Mouse (Mus musculus): Measurements from ENCODE around the gene Ltc4s. TPM values are rescaled to one million over a fixed set of nuclear protein-coding genes. Genes with fewer than 3 reads are reported as not detected.

The Ltc4s gene
- polyA plus RNA-seq, 1 experiment from 2014 or later, result 2.3 TPM

DNA sequence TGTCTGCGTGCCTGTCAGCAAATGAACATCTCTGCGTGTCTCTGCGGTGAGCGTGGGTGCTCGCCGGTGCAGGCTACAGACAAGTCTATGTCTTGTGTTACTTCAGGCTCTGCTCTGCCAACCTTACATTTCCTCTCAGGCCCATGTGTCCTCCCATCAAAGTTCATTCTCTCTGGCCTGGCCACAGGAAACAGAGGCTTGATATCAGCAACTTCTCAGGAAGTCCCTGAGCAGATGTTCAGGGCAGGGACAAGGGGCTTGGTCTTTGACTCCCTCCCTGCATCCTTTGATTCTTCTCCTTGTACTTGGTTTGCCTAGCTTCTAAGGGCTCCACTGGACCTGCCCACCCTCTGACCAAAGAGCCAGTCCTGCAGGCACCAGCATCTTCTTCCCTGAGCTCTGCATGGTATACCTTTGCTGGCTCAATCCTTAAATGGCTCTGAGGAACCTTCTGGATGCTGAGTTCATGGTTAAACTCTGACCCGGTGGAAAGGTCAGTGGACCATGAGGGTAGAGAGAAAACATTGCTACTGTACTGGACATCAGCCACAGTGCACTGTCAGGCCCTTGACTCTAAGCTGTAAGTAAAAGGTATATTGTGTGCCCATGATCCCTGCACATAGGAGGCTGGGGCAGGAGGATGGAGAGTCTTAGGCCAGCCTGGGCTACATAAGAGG lies 2.0 kb upstream of the Ltc4s start:
- no peak overlapping the region for H3K4me3 ChIP-seq
- no peaks in the 10 kb centered on the region for H3K36me3 ChIP-seq (replicated peaks)
- H3K4me2 ChIP-seq, result no peak overlapping the region
- no peak for ATAC-seq (replicated peaks)
- H3K9ac ChIP-seq, result no peak overlapping the region
- H3K27ac ChIP-seq, result no peak overlapping the region
- H3K9me3 ChIP-seq, result no peaks in the 10 kb centered on the region
- WGBS, result 96% methylated on average over 7 of the region's 7 CpGs
- peaks cover 19% of the 10 kb centered on the region for H3K4me1 ChIP-seq
- peaks cover 18% of the 10 kb centered on the region for H3K27me3 ChIP-seq (replicated peaks)

DNA sequence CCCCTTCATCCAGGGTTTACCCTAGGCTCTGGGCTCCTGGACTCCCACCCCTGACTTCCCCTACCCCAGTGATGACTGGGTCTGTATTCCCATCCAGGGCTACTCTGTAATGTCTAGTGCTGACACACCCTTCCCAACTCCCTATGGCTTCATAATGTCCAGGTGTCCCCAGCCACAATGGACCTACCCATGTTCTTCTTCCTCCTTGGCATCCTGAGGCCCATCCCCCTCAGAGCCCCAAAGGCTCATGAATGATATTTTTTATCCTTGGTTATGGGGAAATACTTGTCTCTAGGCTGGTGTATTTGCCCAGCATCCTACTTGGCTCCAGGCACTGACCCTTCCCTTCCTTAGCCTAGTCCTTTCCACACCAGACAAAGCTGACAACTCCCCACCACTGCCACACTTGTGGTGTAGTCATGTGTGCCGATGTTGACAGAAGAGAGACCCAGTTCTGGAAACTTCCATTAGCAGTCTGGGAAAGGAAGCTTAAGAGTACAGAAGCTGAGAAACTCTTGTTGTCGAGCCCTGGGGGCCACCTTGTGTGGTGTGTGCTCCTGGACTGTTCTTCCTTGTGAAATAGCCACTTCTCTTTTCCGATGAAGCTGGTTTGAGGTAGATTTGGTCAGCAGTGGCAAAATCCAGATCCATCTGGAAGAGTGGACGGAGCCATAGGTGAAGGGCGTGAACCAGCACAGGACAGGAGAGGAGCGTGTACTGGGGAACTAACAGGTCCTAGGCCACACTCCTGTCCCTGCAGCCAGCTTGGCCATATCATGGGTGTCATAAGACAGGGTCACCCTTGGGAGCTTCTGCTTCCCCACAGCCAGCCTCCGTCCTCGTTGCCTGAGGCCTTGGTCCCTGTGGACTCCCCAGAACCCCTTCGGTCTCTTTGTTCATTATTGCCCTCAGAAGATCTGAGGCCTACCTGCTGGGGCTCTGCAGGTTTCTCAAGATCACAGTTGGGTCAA lies 690 bp upstream of the Ltc4s start:
- ATAC-seq (replicated peaks), result no peak
- Histone ChIP-seq H3K27me3 (replicated peaks) (peaks cover 21% of the 10 kb centered on the region), H3K36me3 (replicated peaks) (peaks cover 6% of the 10 kb centered on the region), H3K9me3 (no peaks in the 10 kb centered on the region), H3K9ac (no peak overlapping the region), H3K4me1 (peaks cover 19% of the 10 kb centered on the region), H3K4me2 (no peak overlapping the region), H3K4me3 (no peak overlapping the region), H3K27ac (no peak overlapping the region)
- WGBS, result 90% methylated on average over 9 of the region's 9 CpGs

DNA sequence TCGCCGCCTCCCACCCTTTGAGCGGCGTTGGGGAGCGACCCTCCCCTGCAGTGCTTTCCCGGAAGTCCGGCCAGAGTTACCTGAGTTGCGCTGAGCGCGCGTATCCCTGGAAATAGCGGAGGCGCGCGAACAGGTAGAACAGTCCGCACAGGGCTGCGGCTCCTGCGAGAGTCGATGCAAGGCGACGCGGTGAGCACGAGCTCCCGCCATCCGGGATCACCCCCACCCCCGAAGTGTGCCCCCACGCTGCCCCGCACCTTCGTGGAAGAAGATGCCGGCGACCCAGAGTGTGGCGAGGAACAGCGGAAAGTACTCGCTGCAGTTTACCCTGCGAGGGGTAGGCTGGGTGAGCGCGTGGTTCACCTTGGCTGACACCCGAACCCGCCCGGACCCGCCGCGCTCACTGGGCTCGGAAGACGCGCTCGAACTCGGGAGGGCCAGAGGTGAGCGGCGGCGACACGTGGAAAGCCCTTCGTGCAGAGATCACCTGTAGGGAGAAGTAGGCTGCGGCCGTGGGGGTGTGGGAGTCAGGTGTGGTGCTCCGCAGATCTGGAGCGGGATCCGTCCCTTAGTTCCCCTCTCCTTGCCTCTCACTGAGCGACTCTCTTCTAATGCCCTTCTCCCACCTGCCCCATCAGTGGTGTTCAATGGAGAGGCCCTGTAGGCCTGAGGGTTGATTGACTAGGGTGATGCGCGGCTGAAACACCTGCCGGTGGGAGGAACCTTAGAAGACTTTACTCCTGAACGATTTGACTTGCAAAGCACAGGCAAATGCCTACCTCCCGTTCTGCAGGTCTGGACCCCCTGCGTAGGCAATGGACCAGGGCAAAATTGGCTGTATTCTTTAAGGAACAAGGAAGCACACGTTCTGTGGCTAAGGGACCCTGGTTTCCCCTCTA lies 1.2 kb downstream of the Ltc4s start:
- peak overlapping the region; percentile 89 for H3K4me2 ChIP-seq
- H3K9ac ChIP-seq, result peak overlapping the region; percentile 47
- H3K36me3 ChIP-seq (replicated peaks), result peaks cover 25% of the 10 kb centered on the region
- WGBS, result 2% methylated on average over 66 of the region's 66 CpGs
- H3K27ac ChIP-seq, result no peak overlapping the region
- peak; percentile 20 for ATAC-seq (replicated peaks)
- peaks cover 23% of the 10 kb centered on the region for H3K27me3 ChIP-seq (replicated peaks)
- peaks cover 19% of the 10 kb centered on the region for H3K4me1 ChIP-seq
- H3K4me3 ChIP-seq, result peak overlapping the region; percentile 56
- no peaks in the 10 kb centered on the region for H3K9me3 ChIP-seq

DNA sequence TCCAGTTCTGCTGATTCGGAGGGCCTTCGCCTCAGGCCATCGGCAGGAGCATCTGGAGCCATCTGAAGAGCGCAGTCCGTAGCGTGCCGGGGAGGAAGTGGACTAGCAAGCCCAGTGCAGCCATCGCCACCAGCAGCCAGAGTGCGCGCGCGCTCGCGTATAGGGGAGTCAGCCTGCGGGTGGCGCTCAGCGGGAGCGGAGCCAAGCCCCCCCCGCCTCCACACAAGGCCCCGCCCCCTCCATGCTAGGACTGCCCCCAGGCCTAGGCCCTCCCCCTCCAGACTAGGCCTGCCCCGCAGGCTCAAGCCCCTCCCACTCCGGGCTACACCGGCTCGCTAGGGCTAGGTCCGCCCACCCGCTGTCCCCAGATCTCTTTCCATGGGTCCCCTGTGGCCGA lies 1.9 kb downstream of the Ltc4s start:
- H3K9me3 ChIP-seq, result no peaks in the 10 kb centered on the region
- WGBS, result 1% methylated on average over 27 of the region's 27 CpGs
- H3K27me3 ChIP-seq (replicated peaks), result peaks cover 23% of the 10 kb centered on the region
- H3K4me2 ChIP-seq, result peak overlapping the region; percentile 89
- H3K4me3 ChIP-seq, result peak overlapping the region; percentile 56
- peaks cover 27% of the 10 kb centered on the region for H3K36me3 ChIP-seq (replicated peaks)
- peaks cover 19% of the 10 kb centered on the region for H3K4me1 ChIP-seq
- peak; percentile 83 for ATAC-seq (replicated peaks)
- 0 out of 2 replicates have a peak overlapping the region, but pooled peaks have one; percentile 3 for H3K27ac ChIP-seq
- peak overlapping the region; percentile 47 for H3K9ac ChIP-seq

DNA sequence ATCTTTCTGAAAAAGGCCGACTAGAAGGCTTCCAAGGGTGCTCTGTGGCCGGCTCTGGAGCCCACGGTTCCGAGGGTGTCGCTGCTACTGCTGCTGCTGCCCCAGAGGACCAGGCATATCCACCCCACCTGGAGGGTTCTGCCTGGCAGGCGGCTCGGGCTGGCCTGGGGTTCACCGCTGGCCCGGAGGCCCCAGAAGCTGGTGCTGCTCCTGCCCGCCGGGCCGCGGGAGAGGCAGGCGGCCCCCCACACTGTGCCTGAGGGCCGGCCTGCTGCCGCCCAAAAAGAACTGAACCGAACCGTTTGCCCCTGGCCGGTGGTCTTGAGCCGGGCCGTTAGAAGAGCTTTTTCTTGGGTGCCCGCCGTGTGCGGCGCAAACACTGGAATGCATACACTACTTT lies 3.8 kb downstream of the Ltc4s start:
- Histone ChIP-seq H3K4me3 (no peak overlapping the region), H3K27me3 (replicated peaks) (peaks cover 23% of the 10 kb centered on the region), H3K4me1 (peaks cover 24% of the 10 kb centered on the region), H3K27ac (no peak overlapping the region), H3K36me3 (replicated peaks) (peaks cover 27% of the 10 kb centered on the region), H3K9me3 (no peaks in the 10 kb centered on the region), H3K4me2 (no peak overlapping the region), H3K9ac (no peak overlapping the region)
- no peak for ATAC-seq (replicated peaks)
- 94% methylated on average over 25 of the region's 25 CpGs for WGBS

DNA sequence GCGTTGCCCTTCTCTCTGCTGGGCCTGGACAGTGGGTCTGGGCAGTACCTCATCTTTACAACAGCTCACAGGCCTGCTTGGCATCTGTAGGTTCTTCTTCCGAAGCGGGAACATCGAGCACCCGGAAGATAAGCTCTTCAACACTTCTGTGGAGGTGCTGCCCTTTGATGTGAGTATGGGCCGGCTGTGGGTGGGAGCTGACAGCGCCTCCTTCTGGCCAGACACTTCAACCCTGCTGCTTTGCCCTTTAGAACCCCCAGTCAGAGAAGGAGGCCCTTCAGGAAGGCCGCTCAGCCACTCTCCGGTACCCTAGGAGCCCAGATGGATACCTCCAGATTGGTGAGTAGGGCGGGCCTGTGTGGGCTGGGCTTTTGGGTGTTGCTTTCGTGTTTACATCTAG lies 4.4 kb downstream of the Ltc4s start:
- Histone ChIP-seq H3K4me2 (no peak overlapping the region), H3K36me3 (replicated peaks) (peaks cover 27% of the 10 kb centered on the region), H3K9ac (no peak overlapping the region), H3K27me3 (replicated peaks) (peaks cover 23% of the 10 kb centered on the region), H3K4me3 (no peak overlapping the region), H3K27ac (no peak overlapping the region), H3K4me1 (peaks cover 30% of the 10 kb centered on the region), H3K9me3 (no peaks in the 10 kb centered on the region)
- no peak for ATAC-seq (replicated peaks)
- WGBS, result 86% methylated on average over 11 of the region's 11 CpGs

DNA sequence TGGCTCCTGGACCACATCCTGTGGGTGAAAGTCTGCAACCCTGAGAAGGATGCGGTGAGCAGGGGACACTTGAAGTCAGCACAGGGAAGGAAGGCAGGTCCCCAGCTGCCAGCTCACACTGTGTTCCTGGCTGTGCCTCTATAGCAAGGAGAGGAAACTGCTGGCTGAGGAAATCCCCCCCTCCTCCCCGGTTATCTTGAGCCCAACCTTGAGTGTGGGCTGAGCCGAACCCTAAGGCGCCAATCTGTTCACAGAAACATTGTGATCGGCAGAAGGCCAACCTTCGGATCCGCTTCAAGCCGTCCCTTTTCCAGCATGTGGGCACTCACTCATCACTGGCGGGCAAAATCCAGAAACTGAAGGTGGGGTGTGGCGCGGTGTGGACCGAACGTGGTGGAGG lies 5.4 kb downstream of the Ltc4s start:
- H3K4me3 ChIP-seq, result no peak overlapping the region
- peaks cover 37% of the 10 kb centered on the region for H3K4me1 ChIP-seq
- no peak overlapping the region for H3K4me2 ChIP-seq
- no peaks in the 10 kb centered on the region for H3K9me3 ChIP-seq
- no peak overlapping the region for H3K27ac ChIP-seq
- peaks cover 27% of the 10 kb centered on the region for H3K36me3 ChIP-seq (replicated peaks)
- no peak overlapping the region for H3K9ac ChIP-seq
- no peak for ATAC-seq (replicated peaks)
- peaks cover 19% of the 10 kb centered on the region for H3K27me3 ChIP-seq (replicated peaks)
- 92% methylated on average over 13 of the region's 13 CpGs for WGBS

DNA sequence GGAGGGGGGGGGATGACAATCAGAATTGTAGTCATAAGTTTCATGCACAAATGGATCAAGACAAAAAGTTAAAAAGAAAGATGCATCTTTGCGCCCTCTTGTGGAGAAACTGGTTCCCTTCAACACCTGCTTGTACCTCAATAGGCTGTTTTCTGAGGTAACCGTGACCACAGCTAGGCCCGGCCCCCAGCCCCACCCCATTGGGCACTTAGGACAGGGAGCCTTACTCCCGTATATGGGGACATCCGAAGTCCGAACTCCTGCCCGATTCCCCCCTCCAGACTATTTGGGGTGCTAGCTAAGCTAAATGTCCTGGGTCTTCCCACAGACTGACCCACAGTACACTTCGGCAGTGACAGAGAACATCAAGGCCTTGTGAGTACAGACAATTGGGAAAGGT lies 7.0 kb downstream of the Ltc4s start:
- WGBS, result 28% methylated on average over 8 of the region's 8 CpGs
- H3K27me3 ChIP-seq (replicated peaks), result peaks cover 5% of the 10 kb centered on the region; the same call in 1 of the 2 replicates
- H3K36me3 ChIP-seq (replicated peaks), result peaks cover 27% of the 10 kb centered on the region
- no peak overlapping the region for H3K9ac ChIP-seq
- H3K27ac ChIP-seq, result no peak overlapping the region
- 0 out of 2 replicates have a peak overlapping the region, but pooled peaks have one; percentile 29 for H3K4me2 ChIP-seq
- peaks cover 42% of the 10 kb centered on the region for H3K4me1 ChIP-seq
- no peak for ATAC-seq (replicated peaks)
- no peak overlapping the region for H3K4me3 ChIP-seq
- no peaks in the 10 kb centered on the region for H3K9me3 ChIP-seq

DNA sequence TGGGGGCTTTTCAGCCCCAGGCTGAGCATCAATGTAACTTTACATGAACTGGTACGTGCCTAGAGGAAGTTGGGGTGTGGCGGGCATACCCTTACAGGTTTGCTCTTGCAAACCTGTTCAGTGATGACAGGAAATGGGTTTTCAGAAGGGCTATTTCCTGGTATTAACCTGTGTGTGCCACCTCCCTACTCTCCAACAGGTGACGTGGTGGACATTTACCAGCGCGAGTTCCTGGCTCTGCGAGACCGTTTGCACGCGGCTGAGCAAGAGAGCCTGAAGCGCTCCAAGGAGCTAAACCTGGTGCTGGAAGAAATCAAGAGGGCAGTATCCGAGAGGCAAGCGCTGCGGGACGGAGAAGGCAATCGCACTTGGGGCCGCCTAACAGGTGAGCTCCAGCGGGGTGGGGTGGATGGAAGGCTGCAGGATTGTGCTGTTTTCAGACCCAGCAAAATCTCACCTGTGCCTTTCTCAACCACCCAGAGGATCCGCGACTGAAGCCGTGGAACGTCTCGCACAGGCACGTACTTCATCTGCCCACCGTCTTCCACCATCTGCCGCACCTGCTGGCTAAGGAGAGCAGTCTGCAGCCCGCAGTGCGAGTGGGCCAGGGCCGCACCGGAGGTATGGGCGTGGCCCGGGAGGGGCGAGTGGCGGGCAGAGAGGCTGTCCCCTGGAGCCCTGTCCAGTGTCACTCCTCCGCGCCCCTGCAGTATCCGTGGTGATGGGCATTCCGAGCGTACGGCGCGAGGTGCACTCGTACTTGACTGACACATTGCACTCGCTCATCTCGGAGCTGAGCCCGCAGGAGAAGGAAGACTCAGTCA lies 7.7 kb downstream of the Ltc4s start:
- H3K9me3 ChIP-seq, result no peaks in the 10 kb centered on the region
- 26% methylated on average over 45 of the region's 45 CpGs for WGBS
- no peak overlapping the region for H3K9ac ChIP-seq
- H3K4me3 ChIP-seq, result no peak overlapping the region
- peak overlapping the region; percentile 29 for H3K4me2 ChIP-seq
- peaks cover 5% of the 10 kb centered on the region; the same call in 1 of the 2 replicates for H3K27me3 ChIP-seq (replicated peaks)
- peaks cover 27% of the 10 kb centered on the region for H3K36me3 ChIP-seq (replicated peaks)
- H3K4me1 ChIP-seq, result peaks cover 41% of the 10 kb centered on the region
- peak overlapping the region; percentile 40; the same call in 1 of the 2 replicates for H3K27ac ChIP-seq
- no peak for ATAC-seq (replicated peaks)

DNA sequence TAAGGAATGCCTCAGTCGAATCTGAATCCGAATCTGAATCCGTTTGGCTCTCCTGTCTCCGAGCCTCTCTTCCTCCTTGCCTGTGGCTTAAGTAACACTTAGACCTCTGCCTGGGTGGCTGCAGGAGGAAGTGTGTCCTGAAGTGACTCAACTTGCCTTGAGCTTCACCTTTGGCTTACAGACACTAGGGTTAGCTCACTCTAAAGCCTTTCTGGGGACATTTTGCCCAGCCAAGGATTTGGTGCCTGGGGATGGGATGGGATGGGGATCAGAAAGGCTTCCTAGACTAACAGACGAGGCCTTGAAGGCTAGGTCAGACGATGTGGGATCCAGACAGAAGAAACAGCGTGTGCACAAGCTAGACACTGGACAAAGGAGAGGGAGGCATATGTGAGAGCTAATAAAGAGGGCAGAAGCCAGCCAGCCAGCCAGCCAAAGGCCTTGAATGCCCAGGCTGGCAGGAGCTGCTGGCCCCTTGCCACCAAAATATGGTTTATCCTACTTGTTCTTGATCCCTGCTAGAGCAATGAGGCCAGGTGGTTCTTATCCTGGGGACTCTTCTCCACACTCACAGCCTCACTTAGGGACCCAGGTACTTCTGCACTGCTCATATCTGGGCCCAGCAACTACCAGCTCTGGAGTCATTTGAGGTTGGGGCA lies 9.0 kb downstream of the Ltc4s start:
- Histone ChIP-seq H3K36me3 (replicated peaks) (peaks cover 24% of the 10 kb centered on the region), H3K4me1 (peaks cover 40% of the 10 kb centered on the region), H3K4me2 (no peak overlapping the region), H3K27me3 (replicated peaks) (peaks cover 5% of the 10 kb centered on the region; the same call in 1 of the 2 replicates), H3K9me3 (no peaks in the 10 kb centered on the region), H3K27ac (no peak overlapping the region), H3K4me3 (no peak overlapping the region), H3K9ac (no peak overlapping the region)
- WGBS, result 51% methylated on average over 7 of the region's 7 CpGs
- no peak for ATAC-seq (replicated peaks)

DNA sequence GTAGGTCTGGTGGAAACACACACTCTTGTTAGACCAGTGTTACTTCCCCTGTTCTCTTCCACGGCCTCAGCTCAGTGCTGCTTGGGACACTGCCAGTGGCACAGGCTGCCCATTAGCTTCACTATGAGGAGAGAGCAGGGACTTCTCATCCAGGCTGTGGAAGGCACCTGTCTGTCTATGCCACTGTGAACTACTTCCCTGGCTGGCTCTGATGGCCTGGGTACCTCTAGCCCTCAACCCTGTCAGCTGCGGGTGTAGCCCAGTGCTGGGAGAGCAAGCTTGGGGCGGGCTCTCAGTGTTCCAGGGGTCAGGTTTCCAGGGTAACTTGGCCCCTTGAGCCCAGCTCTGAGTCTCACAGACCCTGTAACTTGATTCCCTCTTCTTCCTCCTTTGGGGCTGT lies 9.6 kb downstream of the Ltc4s start:
- WGBS, result 21% methylated on average over 3 of the region's 3 CpGs
- Histone ChIP-seq H3K36me3 (replicated peaks) (peaks cover 18% of the 10 kb centered on the region; the same call in 1 of the 2 replicates), H3K27ac (no peak overlapping the region), H3K9ac (no peak overlapping the region), H3K4me1 (peaks cover 42% of the 10 kb centered on the region), H3K4me2 (no peak overlapping the region), H3K27me3 (replicated peaks) (no peaks in the 10 kb centered on the region), H3K9me3 (no peaks in the 10 kb centered on the region), H3K4me3 (no peak overlapping the region)
- no peak for ATAC-seq (replicated peaks)

All from midbrain, embryonic 15.5 days (tissue).